8 mouse cellular contexts compared by ENCODE assay signal in genomic region chr16:59547887-59548581, GRCm38 (mm10). TPM values are rescaled to one million over a fixed set of nuclear protein-coding genes. Genes with fewer than 3 reads are reported as not detected.
DNase-seq lines count a peak whose midpoint lies in the region; TF ChIP-seq lines count a peak whose summit lies in the region.

No protein-coding gene starts in this region.

- no peak overlapping the region for H3K9ac ChIP-seq in heart, adult 2 months (ENCODE audit: low read depth, low read length)

- no peak for TF ChIP-seq EP300 in heart, adult 2 months (IDR thresholded peaks at IDR 0.05; ENCODE audit: insufficient read depth, low read depth, low read length)

- intact Hi-C loops in gastrocnemius, adult 2 months (cut with DNase I): no loop called here
- intact Hi-C loops in heart, adult 2 months (cut with DNase I): loop anchor here (10.0 kb wide), 1 partner anchor 47 kb away; no protein-coding TSS in a partner anchor
- intact Hi-C loops in left cerebral cortex, postnatal 4 days (cut with DNase I): no loop called here

- peaks cover 13% of the 10 kb centered on the region for H3K36me3 ChIP-seq in heart, adult 2 months (ENCODE audit: control insufficient read depth, insufficient read depth, low read length)

- H3K79me2 ChIP-seq in heart, adult 2 months (replicated peaks; ENCODE audit: control insufficient read depth, insufficient read depth, low read length): no peaks in the 10 kb centered on the region

- peak; percentile 62 for DNase-seq in gastrocnemius, adult 2 months
- no peak for DNase-seq in gastrocnemius, postnatal 25 days
- DNase-seq in brain, adult 2 months (ENCODE audit: low read depth, low spot score): peak; percentile 71
- DNase-seq in heart, adult 2 months: peak in 1 of 2 experiments; percentile 40
- DNase-seq in kidney, adult 9 months: peak; percentile 83
- DNase-seq in left cerebral cortex, postnatal 4 days: peak; percentile 82
- DNase-seq in right cerebral cortex, adult 18-20 months: peak; percentile 63
- no peak for DNase-seq in T-cell, adult 2 months (ENCODE audit: low spot score)

- peak overlapping the region; percentile 37 for H3K4me3 ChIP-seq in gastrocnemius, adult 2 months
- H3K4me3 ChIP-seq in heart, adult 2 months: no peak overlapping the region

- no peak for TF ChIP-seq CTCF in gastrocnemius, adult 2 months (IDR thresholded peaks at IDR 0.05)
- no peak for TF ChIP-seq CTCF in heart, adult 2 months (IDR thresholded peaks at IDR 0.05)

- no peaks in the 10 kb centered on the region for H3K27me3 ChIP-seq in heart, adult 2 months (ENCODE audit: control insufficient read depth, insufficient read depth, low read length)

- 64% methylated on average over 14 of the region's 14 CpGs for WGBS in heart, adult 2 months

- H3K4me1 ChIP-seq in heart, adult 2 months (ENCODE audit: control insufficient read depth, insufficient read depth, low read length): peaks cover 3% of the 10 kb centered on the region

- no peak for TF ChIP-seq POLR2A in heart, adult 2 months (IDR thresholded peaks at IDR 0.05; ENCODE audit: insufficient read depth, low read depth, low read length)

- peak overlapping the region; percentile 65 for H3K27ac ChIP-seq in gastrocnemius, adult 2 months
- H3K27ac ChIP-seq in heart, adult 2 months: peak overlapping the region; percentile 40; the same call in 1 of the 2 replicates

RNA-seq across cellular contexts. Expression of gene Crybg3, which starts 52.7 kb away (rescaled TPM):
- 10 to 100 TPM; 44.3 to 57.6 TPM for total RNA-seq in gastrocnemius, adult 2 months (2021)
- total RNA-seq in gastrocnemius, postnatal 25 days (2021): 10 to 100 TPM; 35.2 to 42.8 TPM
- total RNA-seq in heart, adult 2 months (2021): 10 to 100 TPM; 65.0 to 74.7 TPM
- polyA plus RNA-seq in heart, adult 2 months (2012; rRNA removed): 14.9 and 22.7 TPM in 2 replicates
- total RNA-seq in left cerebral cortex, postnatal 4 days (2021): 1 to 10 TPM; 4.7 to 4.8 TPM

Comparison
In these comparisons a context has a peak if more than half of its experiments do, and no peak if none do; other contexts are left out.
1. DNase-seq: peak in gastrocnemius, adult 2 months (single experiment), brain, adult 2 months (single experiment), kidney, adult 9 months (single experiment), left cerebral cortex, postnatal 4 days (single experiment) and right cerebral cortex, adult 18-20 months (single experiment); none in gastrocnemius, postnatal 25 days (single experiment) and T-cell, adult 2 months (single experiment).
2. RNA of gene Crybg3, which starts 52.7 kb away (total RNA-seq): 65.0 to 74.7 TPM in heart, adult 2 months, 44.3 to 57.6 TPM in gastrocnemius, adult 2 months and 35.2 to 42.8 TPM in gastrocnemius, postnatal 25 days; 4.7 to 4.8 TPM in left cerebral cortex, postnatal 4 days; every median in the first group is over 4 times any median in the second.